Mouse (Mus musculus) urinary bladder, postnatal 4 days (tissue): ENCODE results near the gene Ptprd.

Experiments used
- DNase-seq, 2 experiments: peaks; one replicate each; pipeline ENCODE4 v3.0.0; 2021 to 2022; ENCODE audit warnings: low spot score in 2 of 2

Ptprd gene

DNA sequence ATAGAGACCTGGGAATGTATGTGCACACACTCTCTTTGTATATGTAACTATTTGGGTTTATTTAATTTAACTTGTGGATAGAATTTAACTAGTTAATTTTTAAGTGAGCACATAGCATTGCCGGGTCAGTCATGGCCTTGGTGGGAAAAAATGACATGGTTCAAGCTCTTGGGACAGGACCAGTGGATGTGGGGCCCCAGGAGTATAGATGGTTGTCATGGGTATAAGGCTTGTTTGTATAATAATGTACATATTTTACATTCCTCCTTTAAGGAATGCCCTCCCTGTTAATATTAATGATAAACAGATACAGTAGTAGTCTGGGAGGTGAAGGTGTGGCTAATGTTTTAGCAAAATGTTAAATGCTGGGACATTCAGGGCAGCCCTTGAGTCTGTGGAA is 962.8 kb downstream of the Ptprd start:
- no peak for DNase-seq

DNA sequence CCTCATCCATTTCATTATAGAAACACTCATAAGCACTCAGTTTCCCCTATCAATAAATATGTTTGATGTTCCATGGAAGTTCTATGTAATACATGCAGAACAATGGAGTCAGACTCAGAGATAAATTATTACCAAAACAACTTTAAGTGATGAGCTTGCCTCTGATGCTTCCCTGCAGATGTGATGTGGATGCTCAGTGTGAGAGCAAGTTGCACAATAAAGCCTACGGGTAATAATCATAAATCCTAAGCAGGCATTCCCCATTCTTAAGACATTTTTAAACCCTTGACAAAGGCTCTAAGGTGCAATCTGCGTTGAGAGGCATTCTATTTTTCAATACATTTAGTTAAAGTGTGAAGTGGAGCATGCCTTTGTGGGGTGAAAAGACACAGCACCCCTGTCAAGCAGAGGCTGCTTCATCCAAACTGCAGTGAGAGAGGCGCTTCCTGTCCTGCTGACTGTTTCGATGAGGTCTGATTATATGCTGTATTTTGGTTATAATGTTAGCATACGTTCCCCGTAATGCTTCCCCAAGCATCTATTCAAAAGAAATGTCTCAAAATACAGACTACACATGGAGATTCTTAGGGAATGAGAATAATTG is 969.8 kb downstream of the Ptprd start:
- no peak for DNase-seq

DNA sequence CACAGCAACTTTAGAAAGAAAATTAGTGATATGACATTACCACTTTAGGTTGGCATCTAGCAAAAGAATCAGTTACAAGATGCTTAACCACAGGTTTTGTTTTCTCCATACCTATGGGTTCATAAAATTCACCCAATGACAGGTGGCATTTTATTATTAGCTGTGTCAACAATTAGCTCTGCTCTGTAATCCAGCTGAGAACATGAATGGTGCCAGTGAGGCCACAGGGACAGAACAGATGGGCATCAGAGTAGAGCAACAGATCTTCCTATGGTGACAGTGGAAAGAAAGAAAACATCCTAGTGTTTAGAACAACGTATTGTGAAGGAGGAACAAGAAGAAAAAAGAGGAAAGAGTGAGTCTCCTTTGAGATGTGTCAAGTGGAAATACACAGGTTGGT is 973.6 kb downstream of the Ptprd start:
- no peak for DNase-seq

DNA sequence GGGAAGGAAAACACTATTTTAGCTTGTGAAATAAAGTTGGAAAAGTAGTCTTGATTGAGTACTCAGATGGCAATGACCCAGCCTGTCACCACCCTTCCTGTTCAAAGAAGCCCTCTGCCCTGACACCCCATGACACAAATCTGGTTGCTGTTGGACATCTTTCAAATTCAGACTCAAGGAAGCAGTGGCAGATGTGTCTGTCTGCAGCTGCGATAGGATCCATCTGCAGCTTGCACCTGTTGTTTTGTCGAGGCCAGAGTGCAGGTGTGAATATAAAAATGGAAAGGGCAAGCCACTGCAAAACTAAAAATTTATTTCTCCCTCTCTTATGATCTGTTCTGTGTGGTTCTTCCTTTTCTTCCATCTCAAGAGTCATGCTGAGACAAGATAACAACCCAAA is 978.5 kb downstream of the Ptprd start:
- DNase-seq = no peak

DNA sequence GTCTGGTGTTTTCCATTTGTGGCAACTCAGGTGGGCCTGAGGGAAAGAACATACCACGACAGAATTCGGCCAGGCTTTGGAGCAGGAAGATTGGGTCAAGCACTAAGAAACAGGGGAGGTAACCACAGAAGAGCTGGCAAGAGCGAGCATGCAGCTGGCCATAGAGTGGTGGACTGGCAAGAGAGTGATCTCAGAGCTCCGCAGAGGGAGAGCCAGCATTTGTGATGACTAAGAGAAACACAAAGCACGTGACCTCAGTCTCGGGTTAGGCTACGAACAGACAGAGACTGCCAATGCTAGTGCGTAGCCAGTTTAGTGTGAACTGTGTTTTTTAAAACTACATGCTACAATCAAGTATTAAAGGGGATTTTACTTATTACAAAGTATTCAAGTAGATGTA is 1042.9 kb downstream of the Ptprd start:
- no peak for DNase-seq

DNA sequence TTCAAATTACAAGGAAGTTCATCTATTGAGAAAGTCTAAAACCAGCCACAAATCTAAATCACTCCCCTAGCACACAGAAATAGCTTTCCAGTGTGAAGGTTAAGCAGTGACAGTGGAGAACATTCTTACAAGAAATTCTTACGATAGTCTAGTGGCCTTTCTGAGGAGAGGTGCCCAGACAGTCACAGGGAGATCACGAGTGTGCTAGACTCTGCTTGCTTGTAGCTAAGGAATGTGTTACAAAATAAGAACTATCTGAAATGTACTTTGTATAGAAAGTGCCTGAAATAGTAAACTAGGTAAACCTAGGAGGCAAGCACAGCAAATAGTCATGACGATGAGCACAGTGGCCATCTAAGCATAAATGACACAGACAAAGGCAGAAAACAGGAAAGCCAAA is 1054.2 kb downstream of the Ptprd start:
- DNase-seq = no peak

DNA sequence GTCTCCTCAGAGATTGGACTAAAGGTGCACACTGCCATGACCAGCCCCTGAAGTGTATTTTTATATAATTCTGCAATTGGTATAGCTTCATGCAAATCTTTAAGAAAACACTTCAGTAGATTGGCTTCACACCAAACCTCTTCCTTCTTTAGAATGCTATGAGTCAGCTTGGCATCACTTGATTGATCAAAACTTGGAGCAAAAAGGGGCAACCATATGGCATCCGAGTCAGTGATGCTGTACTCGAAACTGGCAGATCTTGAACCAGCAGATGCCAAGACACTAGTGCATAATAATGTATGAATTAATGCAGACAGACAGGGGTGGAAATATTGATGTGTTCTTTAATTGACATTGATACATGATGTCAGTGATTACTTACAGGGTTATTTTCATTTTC is 1056.2 kb downstream of the Ptprd start:
- DNase-seq = no peak

DNA sequence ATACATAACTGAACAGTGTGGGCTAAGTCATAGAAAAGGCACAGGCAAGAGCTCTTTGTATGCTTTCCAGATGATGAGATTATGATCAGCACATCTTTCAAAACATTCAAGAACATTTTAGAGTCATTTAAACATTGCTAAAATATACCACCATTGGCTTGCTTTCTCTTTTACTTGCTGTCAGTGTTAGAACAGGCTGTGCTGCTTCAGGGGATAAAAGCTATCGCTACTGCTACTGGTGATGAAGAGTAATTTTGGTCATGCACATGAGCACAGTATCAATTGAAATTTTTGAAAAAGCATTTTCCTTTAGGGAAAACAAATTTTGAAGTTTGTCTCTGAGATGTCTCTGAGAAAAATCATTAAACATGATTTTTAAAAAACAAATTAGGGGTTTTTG is 1056.7 kb downstream of the Ptprd start:
- DNase-seq = no peak

DNA sequence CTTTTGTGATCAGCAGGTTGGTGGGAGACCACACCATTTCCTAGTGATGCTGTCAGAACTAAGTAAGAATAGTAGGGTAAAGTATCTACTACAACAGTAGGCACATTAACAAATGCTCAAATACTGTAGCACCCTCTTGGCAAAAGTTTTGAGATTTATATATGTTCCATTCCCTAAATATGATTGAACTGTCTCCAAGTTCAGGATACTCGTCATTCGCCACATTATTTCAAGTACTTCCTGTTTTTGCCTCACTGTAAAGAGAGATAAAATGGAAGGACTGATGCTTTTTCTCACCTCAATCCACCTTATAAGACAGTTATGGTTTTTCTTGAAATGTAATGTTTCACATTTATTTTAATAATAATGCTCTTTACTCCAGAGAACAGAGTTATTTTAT is 1086.9 kb downstream of the Ptprd start:
- no peak for DNase-seq

DNA sequence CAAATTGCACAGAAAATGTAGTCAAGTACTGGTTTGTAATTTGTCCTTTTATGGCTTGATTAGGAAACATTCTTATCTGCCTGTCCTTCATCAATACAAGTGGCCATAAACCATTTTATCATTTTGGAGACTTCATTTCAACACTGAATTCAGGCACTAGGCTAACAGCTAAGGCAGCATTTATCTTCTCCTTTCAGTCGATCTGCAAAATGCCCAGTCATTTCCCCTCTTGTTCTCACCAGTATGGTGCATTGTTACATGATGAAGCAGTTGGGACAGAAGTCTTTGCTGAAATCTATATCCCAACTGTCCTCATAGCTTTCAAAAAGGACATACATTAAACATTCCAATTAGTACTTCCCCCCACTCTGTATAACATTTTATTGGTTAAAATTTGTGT is 1100.9 kb downstream of the Ptprd start:
- DNase-seq = no peak

DNA sequence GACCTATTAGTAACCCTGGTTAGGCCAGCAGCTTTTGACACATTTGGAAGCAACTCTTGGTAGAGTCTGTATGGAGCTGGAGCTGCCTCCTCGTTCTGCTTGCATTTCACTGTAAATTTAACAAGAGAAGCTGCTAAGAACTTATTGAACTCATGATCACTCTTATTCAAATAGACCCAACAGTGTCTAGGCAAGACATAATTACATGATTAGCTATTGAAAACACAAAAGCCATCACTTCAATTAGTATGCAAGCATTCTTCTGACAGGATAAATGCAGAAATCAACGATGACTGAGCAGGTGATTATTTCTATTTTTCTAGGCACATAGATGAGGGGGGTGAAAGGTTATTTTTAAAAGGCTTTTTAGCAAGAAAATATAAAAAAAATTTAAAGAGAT is 1104.5 kb downstream of the Ptprd start:
- DNase-seq = no peak

DNA sequence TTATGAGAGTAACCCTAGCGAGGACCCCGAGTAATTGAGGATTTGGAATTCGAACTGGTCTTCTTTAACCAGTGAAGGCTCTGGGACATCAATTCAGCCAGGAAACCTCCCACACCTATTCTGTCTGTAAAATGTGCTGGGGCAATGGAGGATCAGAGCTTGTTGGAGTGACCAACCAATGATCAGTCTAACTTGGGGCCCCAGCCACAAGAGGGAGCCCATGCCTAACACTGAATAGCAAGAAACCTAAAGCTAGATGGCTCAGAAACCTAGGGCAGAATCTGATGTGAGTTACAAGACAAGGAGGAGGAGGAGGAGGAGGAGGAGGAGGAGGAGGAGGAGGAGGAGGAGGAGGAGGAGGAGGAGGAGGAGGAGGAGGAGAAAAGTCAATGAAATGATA is 1128.6 kb downstream of the Ptprd start:
- no peak for DNase-seq

DNA sequence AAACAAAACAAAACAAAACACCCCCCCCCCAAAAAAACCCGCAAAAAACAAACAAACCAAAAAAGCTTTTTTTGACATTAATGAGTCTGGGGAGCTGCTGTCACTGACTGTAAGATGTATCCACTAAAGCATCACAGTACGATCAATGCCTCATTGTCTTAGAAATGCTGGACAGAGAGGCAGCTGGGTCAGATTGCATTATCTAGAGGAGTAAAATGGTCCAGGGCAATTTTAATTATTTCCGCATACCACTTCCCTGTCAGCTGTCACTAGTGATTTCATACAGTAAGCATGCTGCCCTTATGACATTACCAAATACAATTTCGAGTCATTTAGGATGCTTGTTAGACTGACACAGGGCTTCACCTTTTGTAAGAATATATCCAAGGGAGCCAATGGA is 1134.2 kb downstream of the Ptprd start:
- DNase-seq = no peak

DNA sequence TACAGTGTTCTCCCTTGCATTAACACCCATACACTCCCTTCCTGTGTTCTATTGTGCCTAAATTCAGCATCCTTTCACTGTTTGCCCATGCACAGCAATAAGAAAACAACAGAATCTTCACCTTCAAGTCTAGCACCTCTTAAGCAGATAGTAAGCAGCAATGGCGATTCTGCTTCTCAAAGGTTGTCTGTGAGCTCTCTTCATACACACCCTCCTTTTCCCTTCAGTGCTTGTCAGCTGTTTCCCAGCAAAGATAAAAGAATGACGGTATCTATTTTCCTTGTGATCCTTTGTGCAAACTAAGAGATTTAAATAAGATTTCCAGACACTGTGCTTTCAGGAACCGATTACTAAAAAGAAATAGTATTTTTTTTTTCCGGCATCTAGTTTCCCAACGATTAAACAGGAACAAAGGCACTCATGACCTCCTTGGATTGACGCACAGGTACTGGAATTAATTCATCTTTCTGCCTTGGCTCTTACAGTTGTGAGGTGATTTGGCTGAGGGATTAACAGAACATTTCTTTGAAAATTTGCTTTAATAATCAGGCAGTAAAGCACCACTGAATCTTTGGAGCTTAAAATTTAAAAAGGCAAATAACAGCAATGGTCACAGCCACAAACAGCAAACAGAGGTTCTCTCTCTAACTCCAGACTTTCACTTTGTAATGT is 1161.1 kb downstream of the Ptprd start:
- no peak for DNase-seq

DNA sequence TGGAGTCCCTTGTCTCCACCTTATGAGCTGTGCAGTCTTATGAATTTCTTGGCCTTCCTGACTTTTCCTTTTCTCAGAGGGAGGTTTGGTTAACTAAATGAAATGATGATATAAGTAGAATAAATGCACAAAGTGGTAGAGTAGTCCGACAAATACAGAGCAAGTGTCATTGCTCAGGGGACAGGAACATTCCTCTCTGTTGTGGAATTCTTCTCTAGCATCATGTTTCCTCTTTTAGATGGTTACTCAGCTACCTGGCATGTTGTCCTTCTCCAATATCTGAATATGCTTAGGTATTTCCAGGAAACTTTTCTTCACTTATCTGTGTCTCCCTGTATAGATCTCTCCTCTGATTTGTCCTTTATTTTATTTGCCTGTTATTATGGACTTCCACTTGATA is 1207.3 kb downstream of the Ptprd start:
- no peak for DNase-seq

DNA sequence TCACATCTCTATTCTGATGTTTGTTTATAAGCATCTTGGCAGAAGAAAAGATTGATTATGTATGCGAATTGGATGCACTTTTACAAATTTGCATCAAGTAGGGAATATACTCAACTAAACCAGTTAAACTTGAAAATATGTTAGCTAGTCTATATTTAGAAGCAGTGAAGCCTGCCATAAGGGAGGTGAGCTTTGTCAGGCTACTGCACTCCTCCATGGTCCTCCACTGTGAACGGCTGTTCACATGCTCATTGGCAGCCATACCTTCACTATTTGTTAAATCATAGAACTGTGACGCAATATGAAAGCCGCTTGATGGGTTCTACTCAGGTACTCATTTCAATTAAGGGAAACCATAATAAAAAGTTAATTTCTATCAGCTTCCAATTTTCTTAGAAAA is 1215.6 kb downstream of the Ptprd start:
- DNase-seq = no peak

DNA sequence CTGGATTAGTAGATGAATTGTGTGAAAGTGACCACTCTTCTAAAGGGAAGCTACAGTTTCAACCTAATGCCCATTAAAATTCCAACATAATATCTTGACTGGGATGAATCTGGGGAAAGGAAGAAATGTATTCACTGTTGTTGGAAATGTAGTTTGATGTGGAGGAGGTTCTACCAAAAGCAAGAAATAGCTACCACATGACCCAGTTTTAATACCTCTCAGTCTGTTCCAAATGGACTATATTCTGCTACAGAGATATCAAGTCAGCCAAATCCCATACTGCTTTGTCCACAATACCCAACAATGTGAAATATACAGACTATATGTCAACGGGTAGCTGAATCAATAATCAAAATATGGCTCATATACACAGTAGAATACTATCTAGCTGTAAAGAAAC is 1221.8 kb downstream of the Ptprd start:
- DNase-seq = no peak

DNA sequence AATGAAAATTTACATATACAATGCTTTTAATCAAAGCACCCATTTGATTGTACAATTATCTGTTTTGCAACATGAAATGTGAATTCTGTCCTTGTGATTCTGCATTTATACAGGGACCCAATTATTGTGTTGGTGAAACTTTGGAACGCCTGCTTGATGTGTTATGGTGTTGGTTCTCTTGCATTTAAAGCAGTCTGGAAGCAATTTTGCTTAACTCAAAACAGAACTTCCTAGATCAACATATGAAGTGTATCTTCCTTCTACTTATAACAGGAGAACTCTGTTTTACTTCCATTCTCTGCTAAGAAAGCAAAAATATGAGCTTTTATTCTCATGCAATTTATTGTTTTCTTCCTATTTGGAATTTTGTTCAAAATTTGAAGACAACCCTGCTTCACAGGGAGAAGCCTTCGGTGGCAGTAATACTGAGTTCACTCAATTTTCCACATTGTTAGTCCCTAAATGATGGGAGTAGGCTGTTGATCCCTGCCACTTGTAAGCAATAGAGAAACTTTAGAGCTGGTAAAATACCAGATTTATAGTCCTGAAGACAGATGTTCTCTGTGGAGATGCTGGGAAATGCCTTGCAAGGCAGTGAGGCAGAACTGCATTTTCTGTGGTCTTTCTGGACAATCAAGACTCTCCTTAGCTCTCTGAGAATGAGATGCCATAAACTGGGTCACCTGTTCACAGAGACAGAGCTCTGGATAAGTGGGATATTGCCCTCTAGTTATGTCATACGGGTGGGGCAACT is 1234.5 kb downstream of the Ptprd start:
- no peak for DNase-seq

DNA sequence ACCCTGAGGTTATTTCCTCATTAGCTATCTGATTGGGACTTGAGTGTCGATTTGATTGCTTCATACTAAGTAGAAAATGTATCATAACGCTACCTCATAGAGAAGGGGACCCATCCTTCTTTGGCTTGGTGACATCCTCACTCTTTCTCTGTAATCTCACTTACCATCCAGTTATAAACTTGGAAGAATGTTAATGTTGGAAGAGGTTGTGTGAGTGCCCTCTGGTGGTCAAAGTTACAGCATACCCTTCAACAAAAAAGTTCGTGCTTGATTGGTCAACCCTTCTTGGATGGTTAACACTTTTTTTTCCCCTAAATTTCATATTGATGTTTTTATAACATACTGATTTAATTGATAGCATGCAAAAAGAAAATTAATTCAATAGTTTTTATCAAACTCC is 1263.5 kb downstream of the Ptprd start:
- no peak for DNase-seq

DNA sequence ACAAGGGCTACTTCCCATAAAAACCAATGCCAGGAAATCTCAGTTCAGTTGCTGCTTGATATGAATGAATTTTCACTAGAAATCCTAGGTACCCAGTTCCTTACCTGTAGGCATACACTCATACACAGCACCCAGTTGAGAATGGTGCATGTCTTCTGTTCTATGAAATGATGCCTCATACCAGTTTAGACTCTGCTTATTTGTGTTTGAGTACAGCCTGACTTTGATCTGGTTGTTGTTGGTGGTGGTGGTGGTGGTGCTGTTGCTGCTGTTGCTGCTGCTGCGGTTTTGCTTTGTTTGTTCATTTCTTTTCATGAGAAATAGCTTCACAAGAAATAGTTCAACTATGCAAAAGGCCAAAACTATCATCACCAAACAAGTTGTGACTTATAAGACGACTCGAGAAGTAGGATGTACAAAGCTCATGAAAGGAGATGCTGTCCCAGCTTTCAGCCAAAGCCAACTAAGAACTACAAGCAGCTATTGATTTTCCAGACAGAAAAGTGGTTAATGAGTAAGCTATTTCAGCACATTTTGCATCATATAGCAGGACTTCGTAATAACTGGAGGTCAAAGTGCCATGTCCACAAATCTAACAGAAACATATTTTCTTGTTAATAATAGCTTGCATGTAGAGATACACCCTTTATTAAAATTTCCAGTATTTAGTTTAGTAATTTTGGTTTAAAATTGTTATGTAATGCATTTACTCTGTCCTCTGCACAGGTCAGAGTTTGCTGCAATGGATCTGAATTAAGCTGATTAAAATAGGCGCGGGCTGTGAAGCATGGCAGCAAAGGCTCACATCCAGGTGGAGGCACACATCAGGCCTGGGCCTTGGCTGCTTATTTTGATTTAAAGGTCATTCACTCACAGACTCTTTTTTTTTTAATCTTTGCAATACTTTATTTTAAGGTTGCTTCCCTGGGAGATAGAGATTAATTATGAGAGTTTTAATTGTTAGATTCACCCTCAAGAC is 1270.1 kb downstream of the Ptprd start:
- no peak for DNase-seq

DNA sequence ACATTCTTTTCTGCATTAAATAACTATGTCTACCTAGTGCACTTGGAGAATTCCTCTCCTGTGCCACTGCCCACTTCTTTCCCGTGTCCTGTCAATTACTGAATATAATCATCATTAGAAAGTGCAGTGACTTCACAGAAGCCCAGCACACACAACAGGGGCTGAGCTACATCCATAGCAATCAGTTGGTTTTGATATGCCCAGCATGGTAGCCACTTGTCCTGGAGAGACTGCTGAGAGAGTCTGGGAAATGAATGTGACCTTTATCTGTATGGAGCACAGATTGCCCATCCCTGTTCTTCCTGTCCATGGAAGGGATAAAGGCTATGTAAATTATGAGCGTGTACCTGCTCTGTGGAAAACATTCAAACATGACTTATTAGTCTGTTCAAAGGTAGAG is 1280.2 kb downstream of the Ptprd start:
- DNase-seq = no peak

DNA sequence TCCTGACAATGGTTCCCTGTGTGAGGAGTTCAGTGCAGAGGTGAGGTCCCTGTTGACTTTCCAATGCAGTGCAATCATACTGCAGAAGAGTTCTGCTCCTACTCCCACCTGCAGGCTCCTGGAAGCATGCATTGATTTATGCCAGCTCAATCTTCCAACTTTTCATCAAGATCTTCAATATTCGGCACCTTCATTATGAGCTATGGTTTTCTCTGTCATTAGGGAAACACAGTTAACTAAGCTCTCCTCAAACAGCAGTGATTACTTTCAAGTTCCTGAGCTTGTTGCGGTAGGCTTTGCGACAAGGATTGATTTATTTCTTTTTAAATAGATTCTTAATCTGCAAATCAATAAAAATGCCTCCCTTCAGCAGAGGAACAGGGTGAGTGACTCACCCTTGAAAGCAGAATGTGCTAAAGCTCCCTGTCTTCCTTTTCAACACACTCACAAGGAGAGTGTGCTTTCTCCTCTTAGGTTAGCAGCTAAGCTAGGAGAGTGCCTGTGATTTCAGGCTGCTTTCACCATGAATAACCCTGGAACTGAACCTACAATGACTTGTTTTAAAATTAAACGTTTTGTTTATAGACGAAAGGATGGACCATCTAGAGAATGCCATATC is 1298.1 kb downstream of the Ptprd start:
- DNase-seq = no peak
